Mouse (Mus musculus) layer of hippocampus, postnatal 14 days (tissue): ENCODE measurements around the gene Emid1. TPM values are rescaled to one million over a fixed set of nuclear protein-coding genes. Genes with fewer than 3 reads are reported as not detected.

Experiments
- DNase-seq, 2 experiments: peaks; one replicate each; pipeline ENCODE4 v3.0.0; 2021 to 2022; ENCODE audit warnings: low spot score in 2 of 2, mixed read lengths in 1 of 2
- total RNA-seq, 2 experiments: library from RNA; stranded (reverse); gene quantifications; 2 replicates each; pipeline ENCODE4 v1.2.3; 2021

Gene Emid1
- total RNA-seq, 2 experiments from 2014 or later = 26.1 to 30.4 TPM

- DNase-seq = no peak
Observed at GRCm38 (mm10) chr11:5163421-5163820, 11.4 kb upstream of the Emid1 start.

- no peak for DNase-seq
Observed at GRCm38 (mm10) chr11:5160722-5161485, 8.8 kb upstream of the Emid1 start.

- no peak for DNase-seq
Observed at GRCm38 (mm10) chr11:5158056-5158455, 6.0 kb upstream of the Emid1 start.

- no peak for DNase-seq
Observed at GRCm38 (mm10) chr11:5154961-5155805, 3.1 kb upstream of the Emid1 start.

- no peak for DNase-seq
Observed at GRCm38 (mm10) chr11:5151247-5151630, 818 bp downstream of the Emid1 start.

- DNase-seq = no peak
Observed at GRCm38 (mm10) chr11:5150416-5151246, 1.4 kb downstream of the Emid1 start.

- no peak for DNase-seq
Observed at GRCm38 (mm10) chr11:5149955-5150354, 2.1 kb downstream of the Emid1 start.

- no peak for DNase-seq
Observed at GRCm38 (mm10) chr11:5149249-5149648, 2.8 kb downstream of the Emid1 start.

- DNase-seq = no peak
Observed at GRCm38 (mm10) chr11:5145600-5145999, 6.5 kb downstream of the Emid1 start.

GRCm38 (mm10) chr11:5141965-5142364, 10.1 kb downstream of the Emid1 start:
- no peak for DNase-seq

GRCm38 (mm10) chr11:5141252-5141651, 10.8 kb downstream of the Emid1 start:
- no peak for DNase-seq

- no peak for DNase-seq
Observed at GRCm38 (mm10) chr11:5140619-5141018, 11.4 kb downstream of the Emid1 start.

GRCm38 (mm10) chr11:5139372-5139771, 12.7 kb downstream of the Emid1 start:
- no peak for DNase-seq

- no peak for DNase-seq
Observed at GRCm38 (mm10) chr11:5138642-5139041, 13.4 kb downstream of the Emid1 start.

- no peak for DNase-seq
Observed at GRCm38 (mm10) chr11:5135914-5136313, 16.1 kb downstream of the Emid1 start.

GRCm38 (mm10) chr11:5132751-5133150, 19.3 kb downstream of the Emid1 start:
- no peak for DNase-seq

- DNase-seq = no peak
Observed at GRCm38 (mm10) chr11:5130111-5130665, 21.9 kb downstream of the Emid1 start.

GRCm38 (mm10) chr11:5129035-5129480, 23.0 kb downstream of the Emid1 start:
- no peak for DNase-seq

GRCm38 (mm10) chr11:5125713-5126112, 26.3 kb downstream of the Emid1 start:
- DNase-seq = no peak

GRCm38 (mm10) chr11:5114931-5115581, 37.0 kb downstream of the Emid1 start:
- peak; percentile 83 to 86 for DNase-seq

GRCm38 (mm10) chr11:5113645-5114044, 38.4 kb downstream of the Emid1 start:
- DNase-seq = no peak
